Mouse (Mus musculus): Measurements from ENCODE around the gene Slc29a3.

The Slc29a3 gene

GRCm38 (mm10) chr10:60752040-60753020 lies at the start of gene Slc29a3:
Gene Slc29a3, minus strand, starts transcription at chr10:60752794.
- DNase-seq (ENCODE audit: low spot score): peak; percentile 90

- no peak for DNase-seq (ENCODE audit: low spot score)
Observed at GRCm38 (mm10) chr10:60801898-60802412, 49.4 kb upstream of the Slc29a3 start.

- DNase-seq (ENCODE audit: low spot score): no peak
Observed at GRCm38 (mm10) chr10:60801168-60801897, 48.7 kb upstream of the Slc29a3 start.

GRCm38 (mm10) chr10:60800295-60801167 lies 47.9 kb upstream of the Slc29a3 start:
- no peak for DNase-seq (ENCODE audit: low spot score)

DNA sequence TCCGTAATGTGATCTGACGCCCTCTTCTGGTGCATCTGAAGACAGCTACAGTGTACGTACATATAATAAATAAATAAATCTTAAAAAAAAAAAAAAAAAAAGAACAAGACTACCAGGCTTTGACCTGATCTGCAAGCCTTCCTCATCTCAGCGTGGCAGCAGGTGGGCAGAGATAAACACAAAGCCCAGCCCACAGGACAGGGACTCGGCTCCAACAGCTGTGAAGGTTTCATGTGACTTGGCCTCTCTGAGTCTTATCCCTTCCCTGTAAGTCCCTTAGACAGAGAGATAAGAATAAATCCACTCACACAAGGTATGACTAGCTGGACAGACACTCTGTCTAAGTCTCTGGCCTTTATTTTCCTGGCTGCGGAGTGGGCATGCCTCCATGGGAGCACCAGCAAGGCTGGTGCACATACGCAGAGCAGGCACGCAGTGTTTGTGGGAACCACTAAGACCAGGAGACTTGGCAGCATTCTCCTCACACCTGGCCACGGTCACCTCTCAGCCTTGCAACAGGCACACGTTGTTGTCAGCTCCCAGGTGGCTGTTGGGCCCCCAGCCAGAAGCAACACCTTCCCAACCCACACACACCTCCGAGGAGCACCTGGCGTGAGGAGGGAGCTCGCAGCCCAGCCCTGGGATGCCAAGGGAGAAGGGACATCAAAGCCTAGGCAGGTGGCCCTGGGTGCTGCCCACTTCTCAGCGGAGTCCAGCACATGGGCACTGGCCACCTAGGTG lies 45.3 kb upstream of the Slc29a3 start:
- no peak for DNase-seq (ENCODE audit: low spot score)

GRCm38 (mm10) chr10:60796474-60796873 lies 43.9 kb upstream of the Slc29a3 start:
- no peak for DNase-seq (ENCODE audit: low spot score)

GRCm38 (mm10) chr10:60796028-60796427 lies 43.4 kb upstream of the Slc29a3 start:
- DNase-seq (ENCODE audit: low spot score): no peak

DNA sequence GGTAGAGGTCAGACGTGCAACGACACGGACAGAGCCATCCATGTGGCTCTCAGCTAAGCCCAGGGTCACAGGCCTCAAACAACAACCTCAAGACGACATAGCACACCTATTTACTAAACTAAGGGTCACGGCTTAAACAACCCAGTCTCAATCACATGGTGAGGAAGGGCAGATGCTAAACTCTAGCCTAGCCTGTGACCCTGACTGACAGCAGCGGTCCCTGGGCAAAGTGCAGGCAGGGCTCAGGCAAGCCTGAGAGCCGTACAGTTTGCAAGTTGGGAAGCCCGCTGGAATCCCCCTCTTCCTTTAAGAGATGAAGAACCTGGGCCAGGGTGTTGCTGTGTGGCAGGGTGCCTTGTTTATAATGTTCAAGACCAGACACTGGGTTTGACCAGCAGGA lies 42.2 kb upstream of the Slc29a3 start:
- DNase-seq (ENCODE audit: low spot score): no peak

GRCm38 (mm10) chr10:60794374-60794773 lies 41.8 kb upstream of the Slc29a3 start:
- no peak for DNase-seq (ENCODE audit: low spot score)

GRCm38 (mm10) chr10:60792841-60793240 lies 40.2 kb upstream of the Slc29a3 start:
- DNase-seq (ENCODE audit: low spot score): no peak

- no peak for DNase-seq (ENCODE audit: low spot score)
Observed at GRCm38 (mm10) chr10:60792365-60792764, 39.8 kb upstream of the Slc29a3 start.

DNA sequence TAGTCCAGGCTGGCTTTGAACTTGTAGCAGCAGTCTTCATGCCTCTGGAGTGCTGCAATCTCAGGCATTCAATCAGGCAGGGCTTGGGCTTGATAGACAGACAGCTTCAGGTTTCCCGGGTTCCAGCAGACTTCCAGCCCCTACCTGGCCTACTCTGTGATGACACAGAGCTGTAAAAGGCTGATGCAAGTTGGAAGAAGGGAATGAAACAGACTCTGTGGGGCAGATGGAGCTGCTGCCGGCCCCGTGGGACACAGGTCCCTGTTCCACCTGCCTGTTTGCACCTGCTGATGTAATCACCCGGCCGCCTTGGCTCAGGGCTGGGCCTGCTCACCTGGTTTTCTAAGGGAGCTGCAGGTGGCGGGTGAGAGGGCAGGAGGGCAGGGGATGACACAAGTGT lies 38.3 kb upstream of the Slc29a3 start:
- DNase-seq (ENCODE audit: low spot score): no peak

DNA sequence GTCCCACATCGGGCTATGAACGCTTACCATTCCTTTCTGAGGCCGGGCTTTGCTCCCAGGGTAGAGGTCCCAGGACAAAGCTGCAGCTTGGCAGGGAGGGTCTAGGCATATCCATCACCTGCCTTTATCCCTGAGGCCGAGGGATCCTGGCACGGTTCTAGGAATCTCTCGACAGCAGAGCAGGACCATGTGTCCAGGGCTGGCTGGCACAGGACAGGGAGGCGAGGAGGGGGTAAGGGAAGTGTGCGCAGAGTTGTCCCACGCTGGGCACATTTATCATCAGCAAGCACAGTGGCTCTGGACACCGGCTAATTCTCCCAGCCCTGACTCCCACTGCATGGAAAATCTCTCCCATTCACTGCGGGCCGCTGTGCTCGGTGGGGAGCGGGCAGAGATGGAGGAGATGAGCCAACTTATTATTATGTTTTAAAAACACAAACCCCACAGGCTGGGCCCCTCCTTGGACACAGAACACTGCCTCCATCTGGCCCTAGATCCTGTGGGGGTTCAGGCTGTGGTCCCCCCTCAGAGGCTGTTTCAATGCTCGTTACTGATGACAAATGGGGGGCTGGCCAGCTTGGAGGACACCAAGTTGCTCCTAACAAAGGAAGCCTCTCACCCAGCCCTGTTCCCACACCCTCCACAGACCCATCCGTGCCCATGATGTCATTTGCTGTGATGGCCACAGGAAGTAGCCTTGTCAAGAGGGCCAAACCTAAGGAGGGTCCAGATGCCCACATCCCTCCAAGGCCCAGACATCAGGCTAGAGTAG lies 34.9 kb upstream of the Slc29a3 start:
- DNase-seq (ENCODE audit: low spot score): no peak

DNA sequence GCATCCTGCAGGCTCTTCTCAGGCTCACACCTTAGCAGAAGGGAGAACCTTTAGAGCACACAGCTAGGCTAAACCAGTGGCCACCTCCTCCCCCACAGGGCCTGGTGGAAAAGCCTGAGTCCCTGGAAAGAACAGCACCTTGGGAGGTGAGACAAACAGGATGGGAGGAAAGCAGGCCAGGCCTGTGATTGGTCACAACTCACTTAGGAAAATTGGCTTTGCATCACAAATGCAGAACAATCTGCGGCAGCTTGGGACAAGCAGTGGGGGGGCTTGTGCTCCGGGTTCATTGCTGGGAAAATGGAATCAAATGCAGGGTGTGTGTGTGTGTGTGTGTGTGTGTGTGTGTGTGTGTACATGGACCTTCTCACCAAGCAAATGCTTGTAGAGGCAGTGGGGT lies 31.0 kb upstream of the Slc29a3 start:
- no peak for DNase-seq (ENCODE audit: low spot score)

GRCm38 (mm10) chr10:60779628-60780027 lies 27.0 kb upstream of the Slc29a3 start:
- peak; percentile 71 for DNase-seq (ENCODE audit: low spot score)

DNA sequence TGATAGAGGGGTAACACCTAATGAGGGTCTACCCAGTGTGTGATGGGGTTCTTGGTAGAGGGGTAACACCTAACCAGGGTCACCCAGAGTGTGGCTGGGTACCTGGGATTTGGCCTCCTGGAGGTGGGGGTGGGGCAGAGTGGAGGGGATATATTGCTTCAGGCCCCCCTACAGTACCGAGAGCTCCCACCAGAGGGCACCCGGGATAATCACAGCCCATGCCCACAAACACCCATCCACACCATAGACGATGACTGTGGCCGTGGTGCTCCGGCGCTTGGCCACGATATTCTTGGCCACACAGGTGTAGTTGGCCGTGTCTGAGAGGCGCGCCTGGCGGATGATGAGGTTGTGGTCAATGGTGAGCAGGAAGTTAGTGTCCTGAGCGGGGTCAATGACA lies 25.9 kb upstream of the Slc29a3 start:
- DNase-seq (ENCODE audit: low spot score): no peak

- DNase-seq (ENCODE audit: low spot score): no peak
Observed at GRCm38 (mm10) chr10:60775473-60775872, 22.9 kb upstream of the Slc29a3 start.

GRCm38 (mm10) chr10:60774616-60775015 lies 22.0 kb upstream of the Slc29a3 start:
- no peak for DNase-seq (ENCODE audit: low spot score)

DNA sequence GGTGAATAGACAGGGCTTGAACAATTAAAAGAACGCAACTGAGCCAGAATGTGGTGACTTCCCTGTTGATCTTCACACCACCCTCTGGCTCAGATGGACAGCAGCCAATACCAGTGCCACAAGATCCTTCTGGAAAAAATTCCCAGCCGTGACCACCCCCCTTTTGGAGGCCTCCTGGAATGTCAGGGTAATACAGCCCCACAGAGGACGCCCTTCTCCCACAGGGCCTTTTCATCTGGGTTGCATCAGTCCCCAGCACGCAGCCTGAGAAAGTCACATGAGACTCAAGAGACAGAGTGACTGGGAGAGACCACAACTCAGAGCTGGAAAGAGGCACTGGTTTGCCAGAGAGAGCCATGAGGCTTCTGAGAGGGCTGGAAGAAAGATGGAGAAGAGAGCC lies 18.3 kb upstream of the Slc29a3 start:
- no peak for DNase-seq (ENCODE audit: low spot score)

GRCm38 (mm10) chr10:60768614-60769013 lies 16.0 kb upstream of the Slc29a3 start:
- DNase-seq (ENCODE audit: low spot score): no peak
